ENCODE assay signal across 17 mouse cellular contexts in the genomic region with DNA sequence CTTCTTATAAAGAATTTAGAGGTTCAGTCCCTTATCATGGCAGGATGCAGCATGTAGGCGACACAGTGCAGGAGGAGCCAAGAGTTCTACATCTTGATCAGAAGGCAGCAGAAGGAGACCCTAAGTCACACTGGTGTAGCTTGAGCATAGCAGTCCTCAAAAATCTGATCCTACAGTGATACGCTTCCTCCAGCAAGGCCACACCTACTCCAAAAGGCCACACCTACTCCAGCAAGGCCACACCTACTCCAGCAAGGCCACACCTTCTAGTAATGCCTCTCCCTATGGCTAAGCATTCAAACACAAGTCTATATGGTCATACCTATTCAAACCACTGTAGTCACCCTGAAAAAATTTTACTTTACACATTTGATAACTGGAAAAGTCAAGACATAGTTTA. TPM values are rescaled to one million over a fixed set of nuclear protein-coding genes. Genes with fewer than 3 reads are reported as not detected.
DNase-seq lines count a peak whose midpoint lies in the region; ATAC-seq and TF ChIP-seq lines count a peak whose summit lies in the region.
"Had no signal": no experiment of that assay in that cellular context is flagged by ENCODE, and none has a peak within 500 bp of the region (broad histone marks: within the 10 kb centered on the region; RNA-seq: fewer than 3 reads in every experiment).

No protein-coding gene starts in this region.

- H3K79me2 ChIP-seq in MEL (ENCODE audit: control insufficient read depth, insufficient read depth, low read length, poor library complexity) = no peaks in the 10 kb centered on the region

- H3K4me2 ChIP-seq in intestine, embryonic 15.5 days (replicated peaks) = no peak overlapping the region
- H3K4me2 ChIP-seq in liver, postnatal 0 days (ENCODE audit: low read depth, low read length) = no peak overlapping the region
- H3K4me2 ChIP-seq in lung, postnatal 0 days (replicated peaks; ENCODE audit: low read depth, low read length) = no peak overlapping the region
- H3K4me2 ChIP-seq: forebrain, embryonic 15.5 days; heart, embryonic 13.5 days; hindbrain, embryonic 12.5 days; lung, embryonic 15.5 days had no signal

- no peaks in the 10 kb centered on the region for H3K27me3 ChIP-seq in MEL (ENCODE audit: control insufficient read depth in 1 of 2, insufficient read depth in 2 of 2, low read length in 2 of 2)
- H3K27me3 ChIP-seq in intestine, embryonic 15.5 days (replicated peaks) = no peaks in the 10 kb centered on the region
- no peaks in the 10 kb centered on the region for H3K27me3 ChIP-seq in liver, postnatal 0 days (ENCODE audit: insufficient read depth, low read length)
- H3K27me3 ChIP-seq in forebrain, embryonic 10.5 days (ENCODE audit: poor library complexity, severe bottlenecking) = no peaks in the 10 kb centered on the region
- no peaks in the 10 kb centered on the region for H3K27me3 ChIP-seq in lung, postnatal 0 days (replicated peaks; ENCODE audit: insufficient read depth, low read length)
- H3K27me3 ChIP-seq: forebrain, embryonic 15.5 days; heart, embryonic 13.5 days; hindbrain, embryonic 12.5 days; lung, embryonic 15.5 days had no signal

- WGBS in intestine, embryonic 15.5 days = 82% methylated on average over 2 of the region's 2 CpGs
- WGBS in liver, postnatal 0 days (ENCODE audit: insufficient replicate concordance) = 60% methylated on average over 2 of the region's 2 CpGs
- WGBS in forebrain, embryonic 10.5 days = 94% methylated on average over 2 of the region's 2 CpGs
- 76% methylated on average over 2 of the region's 2 CpGs for WGBS in lung, postnatal 0 days

- H3K9ac ChIP-seq in MEL (ENCODE audit: control insufficient read depth, low read depth, low read length, poor library complexity, severe bottlenecking) = no peak overlapping the region
- no peak overlapping the region for H3K9ac ChIP-seq in intestine, embryonic 15.5 days
- H3K9ac ChIP-seq in liver, postnatal 0 days (replicated peaks) = no peak overlapping the region
- H3K9ac ChIP-seq in lung, postnatal 0 days (replicated peaks; ENCODE audit: low read depth) = no peak overlapping the region
- H3K9ac ChIP-seq: forebrain, embryonic 15.5 days; heart, embryonic 13.5 days; hindbrain, embryonic 12.5 days; lung, embryonic 15.5 days had no signal

- H3K36me3 ChIP-seq in MEL (ENCODE audit: control insufficient read depth in 1 of 2, insufficient read depth in 2 of 2, low read length in 2 of 2) = no peaks in the 10 kb centered on the region
- no peaks in the 10 kb centered on the region for H3K36me3 ChIP-seq in intestine, embryonic 15.5 days
- no peaks in the 10 kb centered on the region for H3K36me3 ChIP-seq in liver, postnatal 0 days (replicated peaks; ENCODE audit: insufficient read depth, low read length)
- H3K36me3 ChIP-seq in forebrain, embryonic 10.5 days (replicated peaks) = no peaks in the 10 kb centered on the region
- H3K36me3 ChIP-seq in lung, postnatal 0 days (ENCODE audit: insufficient read depth, low read length) = no peaks in the 10 kb centered on the region
- H3K36me3 ChIP-seq: forebrain, embryonic 15.5 days; heart, embryonic 13.5 days; hindbrain, embryonic 12.5 days; lung, embryonic 15.5 days had no signal

- no peak overlapping the region for H3K27ac ChIP-seq in MEL (ENCODE audit: control insufficient read depth, low read depth, low read length)
- H3K27ac ChIP-seq in intestine, embryonic 15.5 days = no peak overlapping the region
- H3K27ac ChIP-seq in liver, postnatal 0 days (ENCODE audit: low read depth) = no peak overlapping the region
- no peak overlapping the region for H3K27ac ChIP-seq in forebrain, embryonic 10.5 days
- no peak overlapping the region for H3K27ac ChIP-seq in lung, postnatal 0 days (ENCODE audit: low read length)
- H3K27ac ChIP-seq: forebrain, embryonic 15.5 days; heart, embryonic 13.5 days; hindbrain, embryonic 12.5 days; lung, embryonic 15.5 days had no signal

- no peak for TF ChIP-seq POLR2A in MEL (IDR thresholded peaks at IDR 0.05; ENCODE audit: control insufficient read depth in 1 of 2, insufficient read depth in 1 of 2, low read depth in 1 of 2, low read length in 2 of 2, poor library complexity in 1 of 2)

- no peaks in the 10 kb centered on the region for H3K9me3 ChIP-seq in MEL (replicated peaks; ENCODE audit: insufficient read depth, low read length)
- H3K9me3 ChIP-seq in intestine, embryonic 15.5 days = no peaks in the 10 kb centered on the region
- H3K9me3 ChIP-seq in liver, postnatal 0 days (ENCODE audit: low read length) = no peaks in the 10 kb centered on the region
- no peaks in the 10 kb centered on the region for H3K9me3 ChIP-seq in forebrain, embryonic 10.5 days
- no peaks in the 10 kb centered on the region for H3K9me3 ChIP-seq in lung, postnatal 0 days (ENCODE audit: low read length)
- H3K9me3 ChIP-seq: forebrain, embryonic 15.5 days; G1E; heart, embryonic 13.5 days; hindbrain, embryonic 12.5 days; lung, embryonic 15.5 days had no signal

- ATAC-seq in intestine, embryonic 15.5 days = peak; percentile 55; the same call in 1 of the 2 replicates
- peak; percentile 72 for ATAC-seq in liver, postnatal 0 days
- no peak for ATAC-seq in lung, postnatal 0 days
- ATAC-seq: forebrain, embryonic 15.5 days had no signal

- TF ChIP-seq EP300 in MEL (IDR thresholded peaks at IDR 0.05; ENCODE audit: low read depth in 1 of 2, low read length in 2 of 2) = no peak
- TF ChIP-seq EP300 in liver, postnatal 0 days (IDR thresholded peaks at IDR 0.05; ENCODE audit: low read depth) = no peak
- TF ChIP-seq EP300 in lung, postnatal 0 days (IDR thresholded peaks at IDR 0.05) = no peak

- no peak for TF ChIP-seq CTCF in MEL (IDR thresholded peaks at IDR 0.05 in 2 of 3, conservative IDR thresholded peaks at IDR 0.05 in 1 of 3; ENCODE audit: control insufficient read depth in 1 of 3, insufficient read depth in 1 of 3, low read depth in 2 of 3, low read length in 3 of 3, poor library complexity in 1 of 3, severe bottlenecking in 1 of 3)
- TF ChIP-seq CTCF in liver, postnatal 0 days (IDR thresholded peaks at IDR 0.05; ENCODE audit: low read depth) = no peak
- no peak for TF ChIP-seq CTCF in lung, postnatal 0 days (IDR thresholded peaks at IDR 0.05)

- peak; percentile 28 for DNase-seq in 416B (ENCODE audit: low read depth)
- peak; percentile 54 for DNase-seq in MEL (ENCODE audit: low read depth, low spot score)
- DNase-seq in liver, postnatal 0 days = peak; percentile 45
- no peak for DNase-seq in adrenal gland, postnatal 14 days
- no peak for DNase-seq in forebrain, embryonic 10.5 days (ENCODE audit: extremely low spot score, low spot score)
- no peak for DNase-seq in heart, adult 18-20 months
- DNase-seq in lung, postnatal 0 days (ENCODE audit: low spot score) = no peak
- DNase-seq: cerebellum, adult 11-12 months; gastrocnemius, postnatal 10 days; kidney, adult 2 months; thymus, adult 2 months had no signal

- no peaks in the 10 kb centered on the region; a peak in 1 of 4 replicates for H3K4me1 ChIP-seq in MEL (ENCODE audit: control insufficient read depth in 1 of 2, insufficient read depth in 2 of 2, low read length in 2 of 2)
- no peaks in the 10 kb centered on the region for H3K4me1 ChIP-seq in intestine, embryonic 15.5 days (replicated peaks)
- H3K4me1 ChIP-seq in liver, postnatal 0 days (ENCODE audit: insufficient read depth) = 0 out of 2 replicates have a peak, but pooled peaks cover 4% of the 10 kb centered on the region
- H3K4me1 ChIP-seq in forebrain, embryonic 10.5 days = no peaks in the 10 kb centered on the region
- no peaks in the 10 kb centered on the region for H3K4me1 ChIP-seq in lung, postnatal 0 days (ENCODE audit: insufficient read depth, low read depth, low read length)
- H3K4me1 ChIP-seq: forebrain, embryonic 15.5 days; hindbrain, embryonic 12.5 days; lung, embryonic 15.5 days had no signal

- no peak overlapping the region for H3K4me3 ChIP-seq in MEL (ENCODE audit: control insufficient read depth in 1 of 2, insufficient read depth in 1 of 2, low read depth in 2 of 2, low read length in 2 of 2)
- no peak overlapping the region for H3K4me3 ChIP-seq in intestine, embryonic 15.5 days (replicated peaks)
- no peak overlapping the region for H3K4me3 ChIP-seq in liver, postnatal 0 days (ENCODE audit: low read depth, low read length)
- no peak overlapping the region for H3K4me3 ChIP-seq in forebrain, embryonic 10.5 days
- H3K4me3 ChIP-seq in lung, postnatal 0 days (ENCODE audit: low read depth, low read length) = no peak overlapping the region
- H3K4me3 ChIP-seq: forebrain, embryonic 15.5 days; heart, embryonic 13.5 days; hindbrain, embryonic 12.5 days; lung, embryonic 15.5 days had no signal

- TF ChIP-seq RAD21 in MEL (IDR thresholded peaks at IDR 0.05; ENCODE audit: low read depth, low read length) = no peak

RNA-seq across cellular contexts. Expression of a gene that starts 29.8 kb away (rescaled TPM):
- total RNA-seq in MEL (2012; rRNA removed) = 0.85 and 0.98 TPM in 2 replicates
- 1 to 10 TPM in 1 of 2 experiments, not detected in 1; 3.2 TPM for polyA plus RNA-seq in MEL (2012; ENCODE audit: insufficient read depth in 1 of 2, insufficient read length in 2 of 2, low read depth in 1 of 2, low replicate concordance in 2 of 2, missing spikeins in 1 of 2)
- polyA plus RNA-seq in intestine, embryonic 15.5 days (2015; fragmentation: Nextera tagmentation; extraction: Ambion mirVana) = 7.3 and 8.6 TPM in 2 replicates
- polyA plus RNA-seq in liver, postnatal 0 days (2015; fragmentation: Nextera tagmentation; extraction: Ambion mirVana) = 2.0 and 2.3 TPM in 2 replicates
- total RNA-seq in adrenal gland, postnatal 14 days (2021) = 2.9 and 3.4 TPM in 2 replicates
- 6.7 and 9.4 TPM in 2 replicates for polyA plus RNA-seq in forebrain, embryonic 10.5 days (2016; fragmentation: Nextera tagmentation; extraction: Ambion mirVana)
- 100 to 1,000 TPM; 107 to 111 TPM for total RNA-seq in heart, adult 18-20 months (2021)
- polyA plus RNA-seq in lung, postnatal 0 days (2015; fragmentation: Nextera tagmentation; extraction: Ambion mirVana) = 5.3 and 6.3 TPM in 2 replicates

RNA-seq across cellular contexts. Expression of a gene that starts 38.5 kb away (rescaled TPM):
- total RNA-seq in MEL (2012; rRNA removed) = 373 and 409 TPM in 2 replicates
- 1,000 to 10,000 TPM in 1 of 2 experiments, 100 to 1,000 TPM in 1; 789 to 2,754 TPM for polyA plus RNA-seq in MEL (2012; ENCODE audit: insufficient read depth in 1 of 2, insufficient read length in 2 of 2, low read depth in 1 of 2, low replicate concordance in 2 of 2, missing spikeins in 1 of 2)
- 300 and 379 TPM in 2 replicates for polyA plus RNA-seq in intestine, embryonic 15.5 days (2015; fragmentation: Nextera tagmentation; extraction: Ambion mirVana)
- 106 and 132 TPM in 2 replicates for polyA plus RNA-seq in liver, postnatal 0 days (2015; fragmentation: Nextera tagmentation; extraction: Ambion mirVana)
- 419 and 430 TPM in 2 replicates for total RNA-seq in adrenal gland, postnatal 14 days (2021)
- 437 and 457 TPM in 2 replicates for polyA plus RNA-seq in forebrain, embryonic 10.5 days (2016; fragmentation: Nextera tagmentation; extraction: Ambion mirVana)
- 100 to 1,000 TPM; 146 to 173 TPM for total RNA-seq in heart, adult 18-20 months (2021)
- polyA plus RNA-seq in lung, postnatal 0 days (2015; fragmentation: Nextera tagmentation; extraction: Ambion mirVana) = 116 and 164 TPM in 2 replicates

RNA-seq across cellular contexts. Expression of a gene that starts 57.1 kb away (rescaled TPM):
- total RNA-seq in MEL (2012; rRNA removed) = 24.3 and 26.8 TPM in 2 replicates
- 10 to 100 TPM in 1 of 2 experiments, not detected in 1; 27.3 TPM for polyA plus RNA-seq in MEL (2012; ENCODE audit: insufficient read depth in 1 of 2, insufficient read length in 2 of 2, low read depth in 1 of 2, low replicate concordance in 2 of 2, missing spikeins in 1 of 2)
- polyA plus RNA-seq in intestine, embryonic 15.5 days (2015; fragmentation: Nextera tagmentation; extraction: Ambion mirVana) = 134 and 159 TPM in 2 replicates
- polyA plus RNA-seq in liver, postnatal 0 days (2015; fragmentation: Nextera tagmentation; extraction: Ambion mirVana) = 98.3 and 109 TPM in 2 replicates
- 88.1 and 107 TPM in 2 replicates for total RNA-seq in adrenal gland, postnatal 14 days (2021)
- 77.3 and 84.2 TPM in 2 replicates for polyA plus RNA-seq in forebrain, embryonic 10.5 days (2016; fragmentation: Nextera tagmentation; extraction: Ambion mirVana)
- total RNA-seq in heart, adult 18-20 months (2021) = 100 to 1,000 TPM; 120 to 123 TPM
- 87.1 and 94.8 TPM in 2 replicates for polyA plus RNA-seq in lung, postnatal 0 days (2015; fragmentation: Nextera tagmentation; extraction: Ambion mirVana)

Comparison
In these comparisons a context has a peak if more than half of its experiments do, and no peak if none do; other contexts are left out.
1. DNase-seq: peak in 416B (single experiment), MEL (single experiment) and liver, postnatal 0 days (single experiment); none in adrenal gland, postnatal 14 days (single experiment), forebrain, embryonic 10.5 days (single experiment), heart, adult 18-20 months (0 of 2) and lung, postnatal 0 days (single experiment).